Mouse (Mus musculus): ENCODE data around the gene Mrps34.

Gene Mrps34

DNA sequence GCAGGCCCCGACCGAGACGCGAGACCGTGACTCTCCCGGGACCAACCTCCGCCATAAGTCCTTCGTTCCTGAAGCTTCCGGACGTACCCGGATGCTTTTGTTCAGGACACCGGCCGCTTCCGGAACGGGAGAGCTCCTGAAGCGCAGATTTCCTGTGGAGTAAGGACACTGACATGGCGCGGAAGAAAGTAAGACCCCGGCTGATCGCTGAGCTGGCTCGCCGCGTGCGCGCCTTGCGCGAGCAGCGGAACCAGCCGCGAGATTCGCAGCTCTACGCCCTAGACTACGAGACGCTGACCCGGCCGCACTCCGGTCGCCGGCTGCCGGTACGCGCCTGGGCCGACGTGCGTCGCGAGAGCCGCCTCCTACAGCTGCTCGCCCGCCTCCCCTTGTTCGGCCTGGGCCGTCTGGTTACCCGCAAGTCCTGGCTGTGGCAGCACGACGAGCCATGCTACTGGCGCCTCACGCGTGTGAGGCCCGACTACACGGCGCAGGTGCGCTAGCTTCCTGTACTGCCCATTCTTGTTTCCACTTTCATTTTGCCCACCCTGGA is at the start of gene Mrps34, which contains the start of gene Eme2:
Gene Mrps34 (plus strand): TSS at position 122 of the 553 bp plus-strand sequence.
Gene Eme2 (minus strand): TSS at position 93 of the 553 bp plus-strand sequence.
- DNase-seq (ENCODE audit: low spot score in 2 of 2), result peak; percentile 91 to 92

DNA sequence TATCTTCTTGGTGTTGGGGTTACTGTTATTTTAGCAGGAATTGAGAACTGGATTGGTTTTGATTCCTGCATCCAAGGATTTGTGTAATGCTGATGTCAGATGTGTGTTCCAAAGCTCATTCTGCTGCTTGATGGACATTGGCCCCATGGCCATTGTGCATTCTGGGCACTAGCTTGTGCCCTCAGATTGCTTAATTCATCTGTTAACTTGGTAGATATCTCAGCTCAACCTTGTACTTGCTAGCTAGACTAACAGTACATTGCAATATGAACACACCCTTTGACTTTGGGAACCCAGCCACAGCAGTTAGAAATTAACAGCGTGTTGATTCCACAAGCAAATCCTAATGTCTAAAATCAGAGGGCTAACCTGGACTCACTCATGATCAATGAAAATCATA is 47.5 kb upstream of the Mrps34 start:
- DNase-seq (ENCODE audit: low spot score in 2 of 2), result no peak

GRCm38 (mm10) chr17:24848600-24849031 is 46.3 kb upstream of the Mrps34 start:
- DNase-seq (ENCODE audit: low spot score in 2 of 2), result no peak

- DNase-seq (ENCODE audit: low spot score in 2 of 2), result no peak
Observed at GRCm38 (mm10) chr17:24849733-24850064, 45.2 kb upstream of the Mrps34 start.

GRCm38 (mm10) chr17:24850065-24850772 is 44.7 kb upstream of the Mrps34 start, which contains the start of gene Fahd1:
Gene Fahd1, minus strand, starts transcription at chr17:24850364.
- peak; percentile 98 to 99 for DNase-seq (ENCODE audit: low spot score in 2 of 2)

GRCm38 (mm10) chr17:24850773-24851127 is 44.2 kb upstream of the Mrps34 start:
- no peak for DNase-seq (ENCODE audit: low spot score in 2 of 2)

DNA sequence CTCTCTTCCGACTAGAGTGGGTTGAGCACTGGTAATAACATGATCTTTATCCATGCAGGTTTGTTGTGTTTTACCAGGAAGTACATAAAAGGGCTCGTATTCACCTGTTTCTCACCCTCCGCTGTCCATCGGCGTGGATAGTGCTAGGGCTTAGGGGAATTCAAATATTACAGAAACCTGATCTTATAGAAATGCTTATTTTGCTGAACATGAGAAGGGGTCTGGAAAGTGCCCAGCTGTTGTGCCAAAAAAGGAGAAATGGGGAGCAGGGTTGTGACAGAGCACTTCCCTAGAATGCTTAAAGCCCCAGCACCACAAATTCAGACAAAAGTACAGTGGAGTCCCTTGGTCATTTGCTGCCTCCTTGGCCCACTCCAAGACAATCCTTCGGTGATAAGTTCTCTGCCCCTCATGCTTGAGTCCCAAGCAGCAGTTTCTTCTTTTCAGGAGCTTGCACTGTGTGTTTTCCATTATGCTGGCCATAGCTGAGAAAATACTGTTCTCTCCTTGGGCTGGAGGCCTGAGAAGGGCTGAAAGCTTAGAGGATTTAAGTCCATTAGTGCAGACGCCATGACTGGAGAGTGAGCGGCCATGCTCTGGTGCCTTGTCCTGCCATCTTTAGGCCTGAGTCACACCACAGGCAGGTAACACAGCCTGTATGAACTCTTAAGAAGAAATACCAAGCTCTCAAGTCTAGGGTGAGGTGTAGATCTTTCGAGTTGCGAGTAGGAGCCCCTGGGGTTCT is 43.4 kb upstream of the Mrps34 start:
- DNase-seq (ENCODE audit: low spot score in 2 of 2), result no peak

DNA sequence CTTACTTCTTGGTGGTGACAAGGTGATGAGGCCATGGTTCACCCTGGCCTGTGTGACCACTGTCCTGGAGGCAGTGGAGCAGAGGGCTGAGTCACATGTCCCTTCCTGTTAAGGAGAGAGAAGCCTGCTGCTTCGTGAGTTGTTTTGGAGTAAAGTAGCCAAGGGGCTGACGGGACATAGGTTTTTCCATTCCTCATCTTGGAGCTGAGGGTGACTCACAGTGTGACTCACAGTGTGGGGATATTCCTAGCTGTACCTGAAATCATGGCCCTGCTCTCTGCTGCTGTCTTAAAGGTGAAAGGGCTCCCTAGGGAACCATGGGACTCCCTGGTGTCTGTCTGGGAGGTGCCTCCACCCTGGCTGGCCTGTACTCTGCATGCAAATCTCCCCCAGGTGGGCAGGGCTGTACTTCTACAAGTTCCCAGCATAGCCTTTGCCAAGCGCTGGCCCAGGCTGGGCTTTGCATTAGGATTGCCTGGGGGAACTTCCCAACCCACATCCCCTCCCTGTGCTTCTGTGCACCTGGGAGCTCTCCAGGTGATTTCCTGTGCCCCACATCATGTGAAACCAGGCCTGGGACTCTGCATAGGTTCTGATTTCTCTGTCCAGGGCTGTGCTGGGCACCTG is 39.0 kb upstream of the Mrps34 start:
- no peak for DNase-seq (ENCODE audit: low spot score in 2 of 2)

- DNase-seq (ENCODE audit: low spot score in 2 of 2), result no peak
Observed at GRCm38 (mm10) chr17:24856589-24856988, 38.3 kb upstream of the Mrps34 start.

DNA sequence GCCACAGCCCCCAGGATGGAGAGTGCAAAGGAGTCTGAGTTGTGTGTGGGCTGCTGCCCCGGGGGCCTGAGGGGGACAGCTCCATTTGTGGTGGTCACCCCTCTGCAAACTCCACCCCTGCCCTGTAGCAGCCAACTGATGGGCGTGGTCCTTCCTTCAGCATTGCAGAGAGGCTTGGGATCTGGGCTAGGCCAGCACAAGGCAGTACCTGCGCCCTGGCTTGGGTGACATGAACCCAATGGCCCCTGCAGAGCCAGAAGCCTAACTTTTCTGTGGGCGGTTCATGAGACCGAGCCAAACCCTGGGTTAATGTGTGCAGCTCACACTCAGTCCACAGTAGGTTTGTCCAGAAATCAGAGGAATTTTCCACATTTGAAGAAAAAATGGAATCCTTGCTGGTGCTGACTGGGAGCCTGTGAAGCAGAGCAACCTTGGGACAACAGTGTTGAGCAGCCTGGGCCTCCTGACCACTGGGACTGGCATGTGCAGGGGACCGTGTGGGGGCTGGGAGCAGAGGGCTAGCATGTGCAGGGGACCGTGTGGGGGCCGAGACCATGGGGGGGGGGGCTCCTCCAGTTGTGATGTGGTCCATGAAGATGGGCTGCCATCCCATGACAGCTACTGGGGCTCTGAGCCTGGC is 37.0 kb upstream of the Mrps34 start:
- no peak for DNase-seq (ENCODE audit: low spot score in 2 of 2)

- DNase-seq (ENCODE audit: low spot score in 2 of 2), result no peak
Observed at GRCm38 (mm10) chr17:24858967-24859366, 35.9 kb upstream of the Mrps34 start.

GRCm38 (mm10) chr17:24860076-24860475 is 34.8 kb upstream of the Mrps34 start:
- DNase-seq (ENCODE audit: low spot score in 2 of 2), result peak in 1 of 2 experiments; percentile 18

DNA sequence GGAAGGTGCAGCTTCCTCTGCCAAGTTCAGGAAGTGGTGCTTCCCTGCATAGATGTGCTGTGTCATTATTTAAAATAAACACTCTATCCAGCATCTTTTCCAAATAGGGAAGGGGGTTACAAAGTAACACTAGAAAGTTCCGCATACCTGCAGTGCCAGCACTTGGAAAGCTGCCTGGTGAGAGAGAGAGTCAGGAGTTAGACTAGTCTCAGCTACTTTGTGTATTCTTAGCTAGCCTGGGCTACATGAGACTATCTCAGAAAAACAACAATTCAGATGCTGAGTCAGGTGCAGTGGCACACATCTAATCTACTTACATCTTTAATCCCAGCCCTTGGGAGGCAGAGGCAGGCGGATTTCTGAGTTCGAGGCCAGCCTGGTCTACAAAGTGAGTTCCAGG is 33.1 kb upstream of the Mrps34 start:
- DNase-seq (ENCODE audit: low spot score in 2 of 2), result no peak

GRCm38 (mm10) chr17:24865776-24866175 is 29.1 kb upstream of the Mrps34 start, which contains the start of gene Igfals:
Gene Igfals, plus strand, starts transcription at chr17:24865997.
- DNase-seq (ENCODE audit: low spot score in 2 of 2), result no peak

DNA sequence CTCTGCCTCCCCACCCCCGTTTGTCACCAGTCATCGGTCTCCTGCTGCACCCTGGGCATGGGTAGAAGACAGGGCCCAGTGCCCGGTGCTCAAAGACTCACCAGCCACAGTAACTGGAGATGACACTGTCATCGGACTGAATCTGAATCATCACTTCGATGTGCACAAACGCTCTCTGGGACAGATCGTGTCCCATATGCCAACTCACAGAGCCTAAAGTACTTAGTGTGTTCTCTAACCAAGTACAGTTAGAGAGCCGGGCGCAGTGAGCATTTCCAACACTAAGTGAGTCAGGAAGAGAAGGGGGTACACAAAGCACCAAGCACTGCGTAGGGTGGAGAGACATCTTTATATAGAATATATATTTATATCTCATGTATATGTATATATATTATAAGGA is 27.0 kb upstream of the Mrps34 start:
- DNase-seq (ENCODE audit: low spot score in 2 of 2), result no peak

DNA sequence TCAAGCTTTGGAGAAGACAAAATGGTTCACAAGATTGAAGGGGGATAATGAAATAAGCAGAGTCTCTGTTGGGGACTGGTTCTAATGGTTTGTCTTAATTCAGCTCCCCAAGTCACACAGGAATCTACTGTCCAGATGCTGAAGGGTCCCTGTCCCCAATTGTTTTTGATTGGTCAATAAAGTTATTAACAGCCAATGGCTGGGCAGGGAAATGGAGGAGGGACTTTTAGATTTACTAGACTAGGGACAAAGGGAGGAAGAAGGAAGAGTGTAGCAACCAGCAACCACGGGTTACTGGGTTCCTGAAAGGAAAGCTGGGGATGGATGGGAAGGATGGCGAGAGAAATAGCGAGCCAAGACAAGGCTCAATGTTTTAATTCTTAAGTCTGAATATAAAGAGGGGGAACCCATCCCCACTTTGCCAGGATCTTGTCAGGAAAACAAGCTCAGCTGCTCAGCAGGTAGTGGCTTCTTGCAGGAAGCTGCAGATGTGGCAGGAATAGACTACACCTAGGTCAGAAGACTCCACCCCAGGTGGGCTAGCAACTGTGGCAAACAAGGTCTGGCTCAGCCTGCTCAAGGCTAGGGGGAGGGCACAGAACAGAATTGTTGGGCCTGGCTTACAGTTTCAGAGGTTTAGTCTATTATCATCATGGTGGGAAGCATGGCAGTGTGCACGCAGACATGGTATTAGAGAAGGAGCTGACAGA is 21.1 kb upstream of the Mrps34 start:
- DNase-seq (ENCODE audit: low spot score in 2 of 2), result no peak

DNA sequence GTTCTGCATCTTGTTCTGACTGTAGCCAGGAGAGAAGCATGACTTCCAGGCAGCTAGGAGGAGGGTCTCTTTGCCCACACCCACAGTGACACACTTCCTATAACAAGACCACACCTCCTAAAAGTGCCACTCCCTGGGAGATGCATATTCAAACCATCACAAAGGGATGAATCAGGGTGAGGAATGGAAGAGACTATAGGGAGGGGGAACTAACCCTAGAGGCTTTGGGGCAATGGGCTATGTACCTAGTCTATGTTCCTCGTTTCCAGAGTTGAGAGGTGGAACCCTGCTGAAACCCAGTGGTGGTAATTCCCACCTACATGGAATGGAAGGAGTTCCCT is 20.5 kb upstream of the Mrps34 start:
- DNase-seq (ENCODE audit: low spot score in 2 of 2), result no peak

DNA sequence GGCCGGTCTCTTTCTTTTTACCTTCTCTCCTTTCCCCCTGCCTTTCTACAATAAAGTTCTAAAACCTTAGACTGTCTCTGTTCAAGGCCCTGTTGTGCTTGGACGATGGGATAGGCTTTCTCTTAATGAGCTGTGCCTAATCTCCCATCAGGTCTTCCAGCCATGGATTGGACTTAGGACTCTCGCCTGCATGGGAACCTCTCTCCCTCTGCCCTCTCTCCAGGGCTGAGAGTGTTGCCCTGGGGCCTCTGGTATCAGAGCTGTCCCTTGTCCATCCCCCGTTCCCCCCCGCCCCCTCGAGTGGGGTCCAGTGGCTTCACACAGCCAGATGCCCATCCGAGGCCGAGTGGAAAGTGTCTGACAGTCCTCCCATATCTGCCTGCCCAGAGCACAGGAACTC is 19.9 kb upstream of the Mrps34 start:
- DNase-seq (ENCODE audit: low spot score in 2 of 2), result no peak

- no peak for DNase-seq (ENCODE audit: low spot score in 2 of 2)
Observed at GRCm38 (mm10) chr17:24877336-24878116, 17.4 kb upstream of the Mrps34 start.

DNA sequence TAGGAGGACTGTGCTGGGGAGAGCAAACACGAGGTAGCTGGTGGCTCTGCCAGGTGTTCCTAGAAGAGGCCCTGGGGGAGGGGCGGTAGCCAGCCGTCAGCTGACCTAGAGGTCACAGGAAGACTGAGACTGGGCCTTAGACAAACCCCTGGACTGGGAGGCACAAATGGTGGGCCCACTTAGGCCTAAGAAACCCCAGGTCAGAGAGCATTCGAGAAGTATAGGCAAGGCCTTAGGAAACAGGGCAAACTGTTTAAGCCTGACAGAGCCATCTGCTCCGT is 16.9 kb upstream of the Mrps34 start:
- no peak for DNase-seq (ENCODE audit: low spot score in 2 of 2)

DNA sequence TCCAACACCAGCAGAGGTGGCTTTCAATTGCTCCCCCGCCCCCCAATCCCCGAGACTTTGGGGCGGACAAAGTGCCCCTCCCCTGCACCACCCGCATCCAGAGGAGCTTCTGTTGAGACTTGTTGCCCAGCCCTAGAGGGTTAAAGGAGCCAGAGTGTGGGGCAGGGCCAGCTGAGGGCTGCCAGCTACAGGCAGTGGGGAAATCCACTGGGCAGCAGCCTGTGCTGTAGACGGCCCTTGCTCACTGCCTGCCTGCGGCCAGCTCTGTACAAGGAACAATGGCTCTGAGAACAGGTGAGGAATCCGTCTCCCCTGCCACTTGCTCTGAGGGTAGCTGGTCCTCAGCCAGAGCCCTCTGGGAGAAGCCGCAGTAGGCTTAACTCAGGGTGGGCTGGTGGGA is 16.4 kb upstream of the Mrps34 start:
- no peak for DNase-seq (ENCODE audit: low spot score in 2 of 2)

Measured in right cerebral cortex, postnatal 10 days (tissue).